Mouse (Mus musculus) megakaryocyte progenitor cell, adult 5-6 weeks (primary cell): ENCODE results near the gene Mgat4a. TPM values are rescaled to one million over a fixed set of nuclear protein-coding genes. Genes with fewer than 3 reads are reported as not detected.
A peak's percentile ranks its signal among the peaks of the same experiment; 100 is the strongest.

Experiments used
- ATAC-seq: replicated peaks from 2 replicates; pipeline ENCODE4 v1.8.0; 2016; ENCODE audit warnings: mild to moderate bottlenecking, moderate TSS enrichment, inconsistent platforms; ENCODE audit not compliant: poor library complexity
- total RNA-seq, 2 experiments: library from RNA; stranded (forward) in 1 of 2; stranded (reverse) in 1 of 2; fragments of 157-497, 149-512 nt in 1 of 2; fragments of 200-1000 nt in 1 of 2; gene quantifications; 2 replicates each; pipeline versions ENCODE4 v1.2.3 to v1.2.4; 2015 to 2017

Mgat4a gene
- total RNA-seq, 2 experiments from 2014 or later: 10.9 to 29.5 TPM

DNA sequence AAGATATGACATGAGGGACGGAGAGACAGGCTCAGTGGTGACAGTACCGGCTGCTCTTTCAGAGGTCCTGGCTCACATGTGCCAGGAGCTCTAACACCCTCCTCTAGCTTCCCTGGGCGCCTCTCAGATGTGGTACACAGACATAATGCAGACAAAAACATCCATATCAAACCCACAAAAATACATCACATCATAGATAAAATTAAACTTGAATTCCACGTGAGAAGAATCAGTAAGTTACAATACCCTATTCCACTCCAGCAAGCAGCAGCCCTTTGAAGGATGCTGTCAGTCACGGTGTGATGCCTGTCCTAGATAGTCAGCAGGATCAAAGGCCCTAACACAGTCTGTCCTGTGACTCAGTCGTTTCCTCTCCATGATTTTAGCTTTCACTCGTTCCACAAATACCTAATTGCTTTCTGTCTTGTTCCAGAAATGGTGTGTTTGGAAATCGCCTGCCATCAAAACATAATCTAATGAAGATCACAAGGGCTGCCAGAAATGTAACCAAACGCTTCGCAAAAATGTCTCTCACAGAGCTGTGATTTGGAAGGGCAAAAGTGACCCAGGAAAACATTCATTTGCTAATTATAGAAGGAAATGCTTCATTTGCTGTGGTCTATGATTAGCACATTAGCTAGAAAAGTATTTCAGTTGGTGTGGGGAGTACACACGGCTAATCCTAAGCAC, 44.1 kb downstream of the Mgat4a start:
- ATAC-seq: no peak

- peak; percentile 56 for ATAC-seq
Measured at GRCm38 (mm10) chr1:37495698-37496321, 45.0 kb downstream of the Mgat4a start.

- no peak for ATAC-seq
Measured at GRCm38 (mm10) chr1:37495104-37495503, 45.7 kb downstream of the Mgat4a start.

DNA sequence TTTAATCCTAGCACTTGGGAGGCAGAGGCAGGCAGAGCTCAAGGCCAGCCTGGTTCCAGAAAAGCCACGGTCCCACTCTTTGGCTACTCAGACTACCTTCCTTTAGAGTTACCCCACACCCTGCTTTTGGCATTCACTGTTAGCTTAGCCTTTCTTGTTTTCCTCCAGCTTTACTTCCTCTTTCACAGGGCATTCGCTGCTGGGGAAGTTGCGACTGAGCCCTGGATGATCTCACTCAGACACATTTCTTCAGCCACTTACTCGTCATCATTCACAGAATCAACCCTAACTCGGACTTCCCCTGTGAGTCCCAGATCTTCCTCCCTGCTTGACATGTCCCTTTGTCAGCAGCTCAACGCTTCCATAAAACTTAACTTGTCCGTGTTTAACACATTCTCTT, 49.1 kb downstream of the Mgat4a start:
- peak; percentile 78 for ATAC-seq

DNA sequence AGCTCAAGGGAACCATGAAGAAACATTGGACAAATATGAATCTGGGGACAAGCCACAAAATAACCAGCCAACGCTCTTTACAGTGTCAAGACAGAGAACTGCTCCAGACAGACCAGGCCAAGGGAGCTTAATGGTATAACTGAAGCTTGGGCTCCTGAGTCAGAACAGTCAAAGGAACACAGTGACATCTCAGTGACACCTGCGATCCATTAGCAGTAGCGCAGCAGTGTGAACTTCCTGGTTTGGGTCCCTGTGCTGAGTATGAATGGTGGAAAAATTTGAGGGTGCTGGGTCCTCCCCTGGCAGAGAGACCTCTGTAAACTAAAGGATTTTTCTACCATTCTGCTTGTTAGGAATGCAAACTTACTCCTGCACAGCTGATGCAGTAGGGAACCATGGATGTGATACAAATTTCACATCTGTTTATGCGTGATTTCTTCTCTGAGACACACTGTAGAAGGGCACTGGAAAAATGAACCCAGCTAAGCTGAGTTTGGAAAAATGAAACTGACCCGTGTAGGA, 50.1 kb downstream of the Mgat4a start:
- no peak for ATAC-seq

DNA sequence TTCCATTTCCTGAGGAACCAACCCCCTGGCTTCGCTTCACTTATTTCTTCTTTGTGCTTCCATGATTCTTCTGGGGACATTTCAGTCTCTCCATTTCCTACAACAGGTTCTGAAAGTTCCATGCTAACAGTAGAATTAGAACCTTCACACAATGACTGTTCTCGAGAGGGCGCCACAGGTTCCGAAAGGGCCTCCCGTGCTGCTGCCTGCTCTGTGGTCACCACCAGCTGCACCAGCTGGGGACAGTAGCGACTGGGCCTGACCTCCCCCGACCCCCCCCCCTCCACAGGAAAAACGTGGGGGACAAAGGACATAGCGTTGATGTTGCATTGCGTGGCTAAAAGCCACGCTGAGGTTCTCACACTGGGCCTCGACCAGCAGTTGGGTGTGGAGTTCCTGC, 52.3 kb downstream of the Mgat4a start:
- no peak for ATAC-seq

DNA sequence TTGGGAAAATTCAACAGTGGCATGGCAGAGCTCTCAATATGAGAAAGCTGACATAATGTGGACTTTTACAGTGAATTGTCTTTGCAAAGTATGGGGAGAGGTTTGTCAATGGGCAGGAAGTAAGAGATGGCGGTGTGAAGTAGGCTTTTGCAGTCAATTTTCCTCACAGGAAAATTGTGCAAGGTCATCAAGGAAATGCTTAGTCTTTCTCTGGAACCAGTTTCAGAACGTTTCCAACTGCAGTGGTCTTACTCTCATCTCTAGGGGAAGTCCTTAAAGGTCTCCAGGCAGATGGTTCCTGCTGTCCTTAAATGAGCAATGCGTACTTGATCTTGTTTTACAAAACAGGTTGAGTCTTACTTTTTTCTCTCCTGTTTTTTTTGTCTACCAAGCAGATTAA, 53.8 kb downstream of the Mgat4a start:
- ATAC-seq: peak; percentile 19

- peak; percentile 71 for ATAC-seq
Measured at GRCm38 (mm10) chr1:37486439-37486838, 54.4 kb downstream of the Mgat4a start.

DNA sequence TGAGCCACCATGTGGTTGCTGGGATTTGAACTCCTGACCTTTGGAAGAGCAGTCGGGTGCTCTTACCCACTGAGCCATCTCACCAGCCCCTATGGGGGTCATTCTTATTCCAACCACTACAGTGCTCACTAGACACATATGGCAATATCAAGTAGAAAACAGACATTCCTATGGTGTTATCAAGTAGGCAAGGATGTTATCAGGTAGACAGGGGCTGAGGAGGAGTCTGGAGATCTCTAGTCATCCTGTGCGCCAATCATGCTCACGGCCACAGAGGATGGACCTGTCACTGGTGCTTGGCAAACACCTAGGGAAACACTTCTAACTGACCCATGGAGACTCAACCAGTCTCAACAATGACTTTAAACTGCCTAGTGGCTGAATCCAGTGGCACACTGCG, 56.2 kb downstream of the Mgat4a start:
- no peak for ATAC-seq

DNA sequence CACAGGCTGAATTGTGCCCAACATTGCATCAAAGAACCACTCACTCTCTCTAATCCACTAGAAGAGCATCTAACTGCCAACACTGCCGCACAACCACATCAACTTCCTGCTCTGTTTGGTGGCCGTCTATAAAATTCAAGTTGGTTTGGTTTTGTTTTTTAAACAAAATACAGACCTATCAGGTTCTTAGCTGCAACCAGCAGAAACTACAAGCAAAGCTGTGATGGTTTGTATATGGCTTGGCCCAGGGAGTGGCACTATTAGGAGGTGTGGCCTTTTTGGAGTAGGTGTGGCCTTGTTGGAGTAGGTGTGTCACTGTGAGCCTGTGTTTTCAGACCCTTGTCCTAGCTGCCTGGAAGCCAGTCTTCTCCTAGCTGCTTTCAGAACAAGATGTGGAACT, 59.5 kb downstream of the Mgat4a start:
- ATAC-seq: no peak

DNA sequence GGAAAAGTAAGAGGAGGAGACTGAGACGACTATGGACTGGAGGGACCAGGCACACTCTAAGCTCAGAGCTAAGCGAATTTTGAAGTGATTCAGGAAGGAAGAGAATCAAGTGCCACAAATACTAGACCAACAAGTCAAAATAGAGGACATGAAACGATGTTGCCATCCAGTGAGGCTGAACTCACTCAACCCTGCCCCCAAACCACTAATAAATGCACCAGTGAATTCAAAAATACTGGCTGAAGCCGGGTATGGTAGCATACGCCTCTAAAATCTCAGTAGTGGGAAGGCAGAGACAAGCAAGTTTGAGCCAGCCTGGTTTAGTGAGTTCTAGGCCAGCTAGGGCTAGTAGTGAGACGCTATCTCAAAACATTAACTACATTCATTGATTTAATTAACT, 60.1 kb downstream of the Mgat4a start:
- ATAC-seq: no peak

GRCm38 (mm10) chr1:37479759-37480158, 61.1 kb downstream of the Mgat4a start:
- peak; percentile 46 for ATAC-seq

DNA sequence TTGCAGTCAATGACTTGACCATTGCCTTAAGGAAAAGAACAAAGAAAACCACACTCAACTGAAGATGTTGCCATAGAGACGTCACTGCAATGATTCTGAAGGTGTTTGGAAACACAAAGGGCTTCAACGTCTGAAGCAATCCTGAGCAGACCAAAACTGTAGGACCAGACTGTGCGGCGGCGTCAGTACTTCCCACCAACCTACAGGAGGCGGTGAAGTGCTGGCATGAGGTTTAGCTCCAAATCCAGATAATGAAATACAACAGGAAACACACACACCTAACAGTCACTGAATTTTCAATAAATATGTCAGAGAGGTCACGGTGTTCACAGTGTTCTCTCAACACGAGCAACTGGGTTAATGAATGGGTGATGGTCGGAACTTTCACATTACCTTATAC, 61.7 kb downstream of the Mgat4a start:
- ATAC-seq: peak; percentile 74

- peak; percentile 45 for ATAC-seq
Measured at GRCm38 (mm10) chr1:37478416-37478815, 62.4 kb downstream of the Mgat4a start.

GRCm38 (mm10) chr1:37477928-37478327, 62.9 kb downstream of the Mgat4a start:
- peak; percentile 17 for ATAC-seq

DNA sequence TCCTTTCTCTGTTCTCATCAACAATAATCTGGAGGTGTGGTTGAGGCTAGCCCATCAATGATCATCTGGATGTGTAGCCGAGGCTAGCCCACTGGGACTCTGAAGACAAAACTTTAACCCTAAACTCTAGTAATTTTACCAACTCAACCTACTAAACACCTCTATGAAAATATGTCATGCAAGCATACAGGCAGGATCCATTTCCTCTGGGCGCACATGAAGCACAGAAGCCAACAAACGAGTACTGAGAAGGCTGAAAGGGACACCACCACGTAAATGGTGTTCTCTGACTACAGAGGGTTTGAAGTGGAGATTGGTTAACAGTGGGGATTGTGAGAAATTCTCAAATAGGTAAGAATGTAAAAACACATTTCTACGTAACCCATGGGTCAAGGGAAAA, 63.6 kb downstream of the Mgat4a start:
- ATAC-seq: no peak

DNA sequence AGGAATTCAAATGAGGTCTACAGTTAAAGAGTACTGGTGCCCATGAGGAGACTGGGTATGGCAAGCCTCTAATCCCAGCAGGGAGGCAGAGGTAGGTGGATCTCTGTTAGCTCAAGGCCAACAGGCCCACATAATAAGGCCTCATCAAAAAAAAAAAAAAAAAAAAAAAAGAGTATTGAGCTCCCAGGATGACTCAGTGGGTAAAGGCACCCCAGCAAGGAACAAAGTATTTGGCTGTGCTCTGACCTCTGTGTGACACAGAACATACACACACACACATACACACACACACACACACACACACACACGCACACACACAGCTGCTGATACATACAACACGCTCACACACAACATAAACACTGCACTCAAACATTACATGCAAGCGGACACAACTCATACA, 65.5 kb downstream of the Mgat4a start:
- no peak for ATAC-seq

DNA sequence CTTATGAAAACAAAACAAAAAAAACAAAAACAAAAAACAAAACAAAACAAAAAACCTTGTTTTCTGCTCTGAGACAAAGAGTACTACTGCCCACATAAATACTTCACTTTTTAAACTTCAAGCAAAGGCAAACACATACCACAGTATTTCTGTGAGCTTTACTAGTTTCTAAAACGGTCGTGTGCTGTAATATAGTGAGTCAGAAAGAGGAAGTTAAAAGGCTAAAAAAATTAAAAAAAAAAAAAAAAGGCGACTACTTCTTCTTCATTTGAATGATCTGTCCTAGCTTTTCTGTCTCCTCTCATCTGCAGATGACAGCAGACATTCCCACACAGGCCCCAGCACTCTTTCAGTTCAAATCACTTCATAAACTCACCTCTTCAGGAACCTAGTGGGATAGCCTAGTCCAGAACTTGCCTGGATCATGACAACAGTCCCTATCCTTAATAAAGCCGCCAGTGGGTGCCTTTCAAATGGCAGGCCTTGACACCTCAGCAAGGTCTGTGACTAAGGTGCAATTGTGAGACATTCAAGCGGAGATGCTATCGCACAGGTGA, 66.1 kb downstream of the Mgat4a start:
- no peak for ATAC-seq

DNA sequence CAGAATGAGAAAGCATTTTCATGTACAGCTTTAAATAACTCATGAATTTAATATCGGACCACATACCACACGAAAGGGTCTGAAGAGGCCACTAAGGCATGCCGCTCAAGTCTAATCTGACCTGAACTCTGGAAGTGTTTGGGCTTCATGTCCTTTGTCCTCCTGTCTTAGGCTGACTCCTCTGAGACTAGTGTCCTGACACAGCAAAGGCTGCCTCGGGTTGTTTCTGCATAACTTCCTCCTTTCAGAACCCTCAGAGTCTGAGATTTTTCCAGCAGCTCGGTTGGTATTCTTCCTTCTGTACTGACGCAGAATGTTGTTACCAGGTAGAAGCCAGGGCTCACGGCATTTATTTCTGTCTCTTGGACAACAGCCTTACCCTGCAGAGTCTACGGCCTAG, 66.8 kb downstream of the Mgat4a start:
- peak; percentile 26 for ATAC-seq

DNA sequence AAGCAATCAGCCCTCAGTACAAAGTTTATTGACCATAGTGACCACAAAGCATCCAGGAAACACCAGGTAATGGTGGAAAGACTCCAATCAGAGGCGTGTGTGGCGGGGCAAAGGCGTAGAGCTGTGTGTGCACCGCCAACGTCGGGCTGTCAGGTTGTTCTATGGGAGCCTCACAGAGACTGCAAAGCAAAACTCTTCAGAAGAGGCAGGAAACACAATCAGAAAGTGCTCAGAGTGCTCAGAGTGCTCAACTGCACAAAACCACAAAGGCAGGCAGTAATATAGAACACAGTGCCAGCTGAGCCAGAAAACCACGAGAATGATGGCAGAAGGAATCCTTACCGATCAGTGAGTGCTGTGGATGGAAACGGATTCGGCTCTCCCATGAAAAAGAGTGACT, 67.6 kb downstream of the Mgat4a start:
- ATAC-seq: no peak

DNA sequence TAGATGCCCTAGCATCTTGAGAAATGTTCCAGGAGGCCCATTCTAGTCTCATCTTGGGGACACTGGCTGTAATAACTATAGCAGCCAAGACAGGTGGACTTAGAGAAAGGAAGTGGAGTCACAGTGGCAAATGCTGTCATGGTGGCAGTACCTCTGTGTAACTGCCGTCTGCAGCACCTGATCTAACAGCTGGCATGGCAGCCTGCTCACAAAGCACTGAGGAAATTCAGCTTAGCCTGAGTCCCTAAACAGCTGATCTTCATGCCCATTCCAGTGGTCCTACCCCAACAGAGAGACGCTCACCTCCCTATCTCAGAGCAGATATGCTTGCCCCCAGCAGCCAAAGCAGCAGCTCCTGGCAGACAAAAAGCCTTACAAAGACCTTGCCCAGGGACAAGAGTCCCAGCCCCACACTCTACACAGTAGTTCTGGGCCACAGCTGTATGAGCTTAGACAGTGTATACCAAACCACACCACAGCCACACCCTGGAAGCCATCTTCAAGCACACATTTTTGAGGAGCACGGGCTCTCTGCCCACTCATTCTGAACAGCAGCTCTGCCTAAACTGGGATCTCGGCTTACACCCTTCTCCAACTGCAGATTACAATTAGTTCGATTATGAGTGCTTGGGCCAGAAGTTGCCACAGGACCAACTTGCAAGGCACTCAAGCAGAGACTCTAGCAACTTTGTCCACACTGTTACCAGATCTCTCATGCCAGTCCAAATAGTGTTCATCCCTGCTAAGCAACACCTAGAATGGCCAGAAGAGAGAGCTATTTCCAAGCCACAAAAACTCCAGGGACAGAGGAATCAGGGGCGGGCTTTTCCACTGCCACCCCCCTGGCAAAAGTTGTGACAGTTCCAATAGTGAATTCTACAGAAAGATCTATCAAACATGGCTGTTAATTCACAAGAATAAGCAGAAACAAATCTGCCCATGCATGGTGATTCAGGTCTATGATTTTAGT, 69.4 kb downstream of the Mgat4a start:
- peak; percentile 30 for ATAC-seq
